Mouse (Mus musculus) layer of hippocampus, adult 18-20 months (tissue): Measurements from ENCODE around the gene Synpo2. TPM values are rescaled to one million over a fixed set of nuclear protein-coding genes. Genes with fewer than 3 reads are reported as not detected.
A peak's percentile ranks its signal among the peaks of the same experiment; 100 is the strongest.

Source experiments
- DNase-seq, 2 experiments: peaks; one replicate each; pipeline ENCODE4 v3.0.0; 2022; ENCODE audit warnings: low spot score in 2 of 2
- total RNA-seq, 2 experiments: library from RNA; stranded (reverse); gene quantifications; 2 replicates each; pipeline ENCODE4 v1.2.3; 2021

Synpo2 gene
- total RNA-seq, 2 experiments from 2014 or later, result 4.4 TPM

- no peak for DNase-seq
Observed at GRCm38 (mm10) chr3:123169398-123169797, 66.6 kb downstream of the Synpo2 start.

- DNase-seq, result peak; percentile 28 to 78
Observed at GRCm38 (mm10) chr3:123168815-123169214, 67.1 kb downstream of the Synpo2 start.

- DNase-seq, result no peak
Observed at GRCm38 (mm10) chr3:123166450-123166849, 69.5 kb downstream of the Synpo2 start.

GRCm38 (mm10) chr3:123164183-123164582 lies 71.8 kb downstream of the Synpo2 start:
- DNase-seq, result no peak

GRCm38 (mm10) chr3:123163192-123163523 lies 72.8 kb downstream of the Synpo2 start:
- DNase-seq, result no peak

- no peak for DNase-seq
Observed at GRCm38 (mm10) chr3:123162289-123163191, 73.4 kb downstream of the Synpo2 start.

- peak in 1 of 2 experiments; percentile 47 for DNase-seq
Observed at GRCm38 (mm10) chr3:123160792-123161191, 75.2 kb downstream of the Synpo2 start.

GRCm38 (mm10) chr3:123159139-123159824 lies 76.7 kb downstream of the Synpo2 start:
- peak; percentile 16 to 76 for DNase-seq

GRCm38 (mm10) chr3:123158579-123158978 lies 77.4 kb downstream of the Synpo2 start:
- DNase-seq, result peak in 1 of 2 experiments; percentile 15

GRCm38 (mm10) chr3:123153337-123153736 lies 82.6 kb downstream of the Synpo2 start:
- DNase-seq, result no peak

- no peak for DNase-seq
Observed at GRCm38 (mm10) chr3:123152911-123153310, 83.0 kb downstream of the Synpo2 start.

- no peak for DNase-seq
Observed at GRCm38 (mm10) chr3:123150523-123151135, 85.3 kb downstream of the Synpo2 start.

GRCm38 (mm10) chr3:123149380-123150162 lies 86.4 kb downstream of the Synpo2 start:
- peak in 1 of 2 experiments; percentile 10 for DNase-seq

GRCm38 (mm10) chr3:123148641-123149040 lies 87.3 kb downstream of the Synpo2 start:
- DNase-seq, result no peak

- DNase-seq, result no peak
Observed at GRCm38 (mm10) chr3:123146557-123146956, 89.4 kb downstream of the Synpo2 start.

GRCm38 (mm10) chr3:123145942-123146341 lies 90.0 kb downstream of the Synpo2 start:
- no peak for DNase-seq

GRCm38 (mm10) chr3:123143412-123143811 lies 92.5 kb downstream of the Synpo2 start:
- no peak for DNase-seq

- DNase-seq, result no peak
Observed at GRCm38 (mm10) chr3:123142298-123142697, 93.7 kb downstream of the Synpo2 start.

GRCm38 (mm10) chr3:123141069-123141468 lies 94.9 kb downstream of the Synpo2 start:
- no peak for DNase-seq

GRCm38 (mm10) chr3:123140134-123140533 lies 95.8 kb downstream of the Synpo2 start:
- DNase-seq, result no peak

- DNase-seq, result peak in 1 of 2 experiments; percentile 22
Observed at GRCm38 (mm10) chr3:123139619-123140018, 96.3 kb downstream of the Synpo2 start.
